In genomic region chr8:75074876-75075275, GRCm38 (mm10) we compare ENCODE assay signal across 13 mouse cellular contexts.
"Had no signal": no experiment of that assay in that cellular context is flagged by ENCODE, and none has a peak within 500 bp of the region (broad histone marks: within the 10 kb centered on the region; RNA-seq: fewer than 3 reads in every experiment).

No protein-coding gene starts in this region.

- H3K27ac ChIP-seq: lung, embryonic 15.5 days; macrophage; midbrain, embryonic 13.5 days; midbrain, embryonic 15.5 days; neural tube, embryonic 12.5 days had no signal

- H3K4me1 ChIP-seq: lung, embryonic 15.5 days; midbrain, embryonic 13.5 days; midbrain, embryonic 15.5 days; neural tube, embryonic 12.5 days had no signal

- DNase-seq: lung, adult 18-20 months; lung, postnatal 14 days; lung, postnatal 36 days; right cerebral cortex, postnatal 14 days; thymus, adult 2 months; thymus, postnatal 25 days; thymus, postnatal 4 days had no signal

- H3K27me3 ChIP-seq: lung, embryonic 15.5 days; midbrain, embryonic 13.5 days; midbrain, embryonic 15.5 days; neural tube, embryonic 12.5 days had no signal

- H3K4me3 ChIP-seq: lung, embryonic 15.5 days; megakaryocyte, embryonic 14.5 days; midbrain, embryonic 13.5 days; midbrain, embryonic 15.5 days; neural tube, embryonic 12.5 days had no signal
